Comparison of ENCODE assay signal across 8 mouse cellular contexts in the genomic region with DNA sequence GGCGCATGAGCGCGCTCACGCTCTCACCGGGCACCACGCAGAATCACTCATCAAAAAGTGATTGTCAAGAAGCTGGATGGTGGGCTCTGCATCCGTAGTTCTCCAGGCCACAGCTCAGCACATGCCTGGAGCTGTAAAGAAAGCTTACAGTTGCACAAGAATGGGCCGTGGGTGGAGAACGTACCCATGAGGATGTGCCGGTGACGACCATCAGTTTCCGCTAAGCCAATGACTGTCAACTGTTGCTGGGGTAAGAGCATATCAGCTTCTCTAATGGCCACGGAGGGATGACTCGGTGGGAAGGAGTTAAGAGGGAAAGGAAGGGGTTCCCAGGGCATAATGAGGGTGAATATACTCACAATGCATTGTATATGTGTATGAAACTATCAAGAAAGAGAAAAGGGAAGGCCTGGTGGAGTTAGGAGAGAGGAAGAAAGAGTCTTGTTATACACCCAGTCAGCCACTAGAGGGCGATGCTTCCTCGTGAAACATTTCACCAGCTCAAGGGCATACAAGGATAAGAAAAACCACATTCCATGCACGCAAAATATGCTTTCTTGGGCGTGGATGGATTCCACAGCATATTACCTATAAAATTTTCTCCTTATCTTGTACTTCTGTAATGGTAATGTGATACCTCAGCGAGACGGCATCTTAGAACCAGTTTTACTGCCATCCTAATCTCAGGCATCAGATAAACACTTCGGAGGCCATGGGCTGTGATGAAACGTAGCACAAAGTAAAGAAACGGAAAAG. TPM values are rescaled to one million over a fixed set of nuclear protein-coding genes. Genes with fewer than 3 reads are reported as not detected.
DNase-seq lines count a peak whose midpoint lies in the region; ATAC-seq and TF ChIP-seq lines count a peak whose summit lies in the region.

No protein-coding gene starts in this region.

- no peak overlapping the region for H3K4me3 ChIP-seq in heart, embryonic 11.5 days (ENCODE audit: low read depth, low read length)
- H3K4me3 ChIP-seq in hindbrain, postnatal 0 days (ENCODE audit: low read length), result no peak overlapping the region
- no peak overlapping the region for H3K4me3 ChIP-seq in stomach, embryonic 15.5 days (replicated peaks)

- H3K27me3 ChIP-seq in heart, embryonic 11.5 days (ENCODE audit: control insufficient read depth, insufficient read depth, low read length), result no peaks in the 10 kb centered on the region
- no peaks in the 10 kb centered on the region; the same call in 1 of the 2 replicates for H3K27me3 ChIP-seq in hindbrain, postnatal 0 days (ENCODE audit: insufficient read depth, low read length)
- H3K27me3 ChIP-seq in stomach, embryonic 15.5 days (replicated peaks), result no peaks in the 10 kb centered on the region

- H3K9me3 ChIP-seq in heart, embryonic 11.5 days (replicated peaks; ENCODE audit: control insufficient read depth, low read length), result 0 out of 2 replicates have a peak, but pooled peaks cover 3% of the 10 kb centered on the region
- no peaks in the 10 kb centered on the region for H3K9me3 ChIP-seq in hindbrain, postnatal 0 days (ENCODE audit: low read length)
- no peaks in the 10 kb centered on the region for H3K9me3 ChIP-seq in stomach, embryonic 15.5 days

- H3K27ac ChIP-seq in heart, embryonic 11.5 days (ENCODE audit: low read depth, low read length), result no peak overlapping the region
- H3K27ac ChIP-seq in hindbrain, postnatal 0 days, result peak overlapping the region; percentile 45; the same call in 1 of the 2 replicates
- H3K27ac ChIP-seq in stomach, embryonic 15.5 days, result no peak overlapping the region

- H3K9ac ChIP-seq in heart, embryonic 11.5 days (ENCODE audit: low read depth, low read length), result no peak overlapping the region
- no peak overlapping the region for H3K9ac ChIP-seq in hindbrain, postnatal 0 days (replicated peaks; ENCODE audit: low read length)
- H3K9ac ChIP-seq in stomach, embryonic 15.5 days, result no peak overlapping the region

- no peak overlapping the region for H3K4me2 ChIP-seq in heart, embryonic 11.5 days
- no peak overlapping the region for H3K4me2 ChIP-seq in hindbrain, postnatal 0 days (ENCODE audit: low read depth, low read length)
- 0 out of 2 replicates have a peak overlapping the region, but pooled peaks have one; percentile 14 for H3K4me2 ChIP-seq in stomach, embryonic 15.5 days

- peak; percentile 93 for TF ChIP-seq CTCF in hindbrain, postnatal 0 days (IDR thresholded peaks at IDR 0.05; ENCODE audit: low read depth)

- DNase-seq in heart, adult 8-10 months (ENCODE audit: low spot score), result peak; percentile 24
- peak; percentile 22 for DNase-seq in adrenal gland, adult 8-10 months
- DNase-seq in embryo, embryonic 9.5 days (ENCODE audit: extremely low spot score), result peak; percentile 57
- peak; percentile 88 for DNase-seq in hindbrain, postnatal 0 days (ENCODE audit: low spot score)
- peak; percentile 61 to 78 for DNase-seq in left cerebral cortex, adult 18-20 months (ENCODE audit: low spot score in 2 of 2)
- peak; percentile 75 for DNase-seq in mesoderm, embryonic 11.5 days (ENCODE audit: low read depth, low spot score)

- no peak for ATAC-seq in heart, embryonic 11.5 days (replicated peaks; ENCODE audit: insufficient number of reproducible peaks, low FRiP score, low TSS enrichment)
- ATAC-seq in hindbrain, postnatal 0 days, result no peak
- ATAC-seq in stomach, embryonic 15.5 days (ENCODE audit: insufficient read depth, low FRiP score, low read depth), result peak; percentile 54

- no peaks in the 10 kb centered on the region for H3K4me1 ChIP-seq in heart, embryonic 11.5 days (ENCODE audit: control insufficient read depth, insufficient read depth, low read length)
- peaks cover 3% of the 10 kb centered on the region; the same call in 1 of the 2 replicates for H3K4me1 ChIP-seq in hindbrain, postnatal 0 days (ENCODE audit: insufficient read depth, low read length)
- 0 out of 2 replicates have a peak, but pooled peaks cover 3% of the 10 kb centered on the region for H3K4me1 ChIP-seq in stomach, embryonic 15.5 days

- 47% methylated on average over 23 of the region's 23 CpGs for WGBS in heart, embryonic 11.5 days (ENCODE audit: insufficient replicate concordance)
- WGBS in hindbrain, postnatal 0 days, result 59% methylated on average over 23 of the region's 23 CpGs
- 46% methylated on average over 23 of the region's 23 CpGs for WGBS in stomach, embryonic 15.5 days

- H3K36me3 ChIP-seq in heart, embryonic 11.5 days (ENCODE audit: control insufficient read depth, insufficient read depth, low read length), result no peaks in the 10 kb centered on the region
- H3K36me3 ChIP-seq in hindbrain, postnatal 0 days (ENCODE audit: insufficient read depth, low read length), result no peaks in the 10 kb centered on the region
- H3K36me3 ChIP-seq in stomach, embryonic 15.5 days, result no peaks in the 10 kb centered on the region

RNA-seq across cellular contexts. Expression of gene Plet1, which starts 50.4 kb away (rescaled TPM):
- total RNA-seq in heart, adult 8-10 months (2022), result 1 to 10 TPM in 3 of 4 experiments, under 1 TPM in 1; 0.87 to 2.5 (median 1.8) TPM
- polyA plus RNA-seq in heart, embryonic 11.5 days (2014; fragmentation: Nextera tagmentation; extraction: Ambion mirVana), result 0.23 and 1.0 TPM in 2 replicates
- under 1 TPM in 2 of 4 experiments, not detected in 2; 0.28 to 0.35 TPM for total RNA-seq in adrenal gland, adult 8-10 months (2022)
- 0.37 TPM in 1 of 2 replicates, not detected in the other for total RNA-seq in hindbrain, postnatal 0 days (2014; rRNA removed)
- polyA plus RNA-seq in hindbrain, postnatal 0 days (2015; fragmentation: Nextera tagmentation; extraction: Ambion mirVana), result 0.86 and 1.0 TPM in 2 replicates
- total RNA-seq in left cerebral cortex, adult 18-20 months (2021), result not detected
- polyA plus RNA-seq in stomach, embryonic 15.5 days (2015; fragmentation: Nextera tagmentation; extraction: Ambion mirVana), result 7.8 and 9.7 TPM in 2 replicates

Comparison
In these comparisons a context has a peak if more than half of its experiments do, and no peak if none do; other contexts are left out.
1. DNase-seq: peak in every context shown above with its lines; median percentile 88 in hindbrain, postnatal 0 days; 75 in mesoderm, embryonic 11.5 days; 70 in left cerebral cortex, adult 18-20 months; 57 in embryo, embryonic 9.5 days; 24 in heart, adult 8-10 months; 22 in adrenal gland, adult 8-10 months.